Mouse (Mus musculus) frontal cortex, postnatal 25 days (tissue): Measurements from ENCODE around the gene Ptpn6.
A peak's percentile ranks its signal among the peaks of the same experiment; 100 is the strongest.

Experiments used
- DNase-seq, 2 experiments: peaks; one replicate each; pipeline ENCODE4 v3.0.0; 2022; ENCODE audit warnings: low spot score in 2 of 2

The Ptpn6 gene

DNA sequence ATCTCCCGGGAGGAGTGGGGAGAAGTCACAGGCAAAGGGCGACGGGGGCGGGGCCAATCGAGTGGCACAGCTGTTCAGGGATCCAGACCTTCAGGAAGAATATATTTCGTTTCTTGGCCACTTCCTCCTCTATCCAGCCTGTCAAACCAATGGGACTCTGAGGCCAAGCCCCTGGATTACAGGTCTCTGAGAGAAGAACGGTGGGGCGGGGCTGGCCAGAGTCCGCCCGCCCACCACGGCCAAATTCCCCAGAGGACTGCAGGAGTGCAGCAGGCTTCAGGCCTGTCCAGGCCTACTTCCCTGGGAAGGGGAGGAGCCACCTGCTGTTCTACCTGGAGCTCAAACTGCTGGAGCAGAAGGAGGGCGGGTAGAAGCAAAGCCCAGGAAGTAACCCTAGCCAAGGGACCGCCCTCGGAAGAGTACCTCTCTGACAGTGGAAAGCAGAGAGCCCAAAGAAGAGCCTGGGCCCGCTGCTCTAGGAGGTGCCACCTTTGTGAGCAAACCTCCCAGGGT is at the start of gene Ptpn6:
TSS of gene Ptpn6 (minus strand) at position 204 of the 513 bp plus-strand sequence.
- DNase-seq: no peak

DNA sequence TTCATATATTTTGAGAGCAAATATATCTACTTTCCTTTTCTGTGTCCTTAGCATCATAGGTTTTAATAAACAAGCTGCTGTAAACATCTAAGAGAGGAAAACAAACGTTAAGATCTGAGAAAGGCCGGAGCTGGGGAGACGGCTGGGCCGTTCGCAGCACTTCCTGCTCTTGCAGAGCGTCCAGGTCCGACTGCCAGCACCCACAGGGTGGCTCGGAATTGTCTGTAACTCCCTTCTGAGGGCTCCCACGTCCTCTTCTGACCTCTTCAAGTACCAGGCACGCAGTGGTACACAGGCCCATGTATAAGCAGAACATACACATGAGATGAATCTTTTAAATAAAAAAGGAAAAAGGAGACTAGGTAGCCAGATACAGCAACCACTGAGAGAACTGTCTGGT is 49.2 kb upstream of the Ptpn6 start:
- DNase-seq: no peak

DNA sequence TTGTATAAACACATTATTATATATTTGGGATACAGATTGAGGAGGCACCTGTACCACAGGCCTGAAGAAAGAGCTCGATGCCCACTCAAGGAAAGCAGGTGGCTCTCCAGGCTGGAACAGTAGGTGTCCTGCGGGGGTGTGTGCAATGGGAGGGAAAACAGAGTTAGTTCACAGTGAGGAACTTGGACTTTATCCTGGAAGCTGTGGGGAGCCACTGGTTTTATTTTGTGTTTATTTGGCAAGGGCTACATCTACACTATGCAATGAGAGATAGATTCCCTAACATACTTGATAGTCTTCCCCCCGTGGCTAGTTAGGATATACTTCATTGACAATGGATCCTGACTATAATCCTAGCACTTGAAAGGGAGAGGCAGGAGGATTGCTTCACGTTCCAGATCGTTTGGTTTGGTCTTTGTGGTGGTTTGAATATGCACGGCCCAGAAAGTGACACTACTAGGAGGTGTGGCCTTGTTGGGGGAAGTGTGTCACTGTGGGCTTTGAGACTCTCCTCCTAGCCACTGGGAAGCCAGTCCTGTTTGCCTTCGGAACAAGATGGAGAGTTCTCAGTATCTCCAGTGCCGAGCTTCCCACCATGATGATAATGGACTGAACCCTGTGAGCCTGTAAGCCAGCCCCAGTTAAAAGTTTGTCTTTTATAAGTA is 48.4 kb upstream of the Ptpn6 start:
- DNase-seq: no peak

DNA sequence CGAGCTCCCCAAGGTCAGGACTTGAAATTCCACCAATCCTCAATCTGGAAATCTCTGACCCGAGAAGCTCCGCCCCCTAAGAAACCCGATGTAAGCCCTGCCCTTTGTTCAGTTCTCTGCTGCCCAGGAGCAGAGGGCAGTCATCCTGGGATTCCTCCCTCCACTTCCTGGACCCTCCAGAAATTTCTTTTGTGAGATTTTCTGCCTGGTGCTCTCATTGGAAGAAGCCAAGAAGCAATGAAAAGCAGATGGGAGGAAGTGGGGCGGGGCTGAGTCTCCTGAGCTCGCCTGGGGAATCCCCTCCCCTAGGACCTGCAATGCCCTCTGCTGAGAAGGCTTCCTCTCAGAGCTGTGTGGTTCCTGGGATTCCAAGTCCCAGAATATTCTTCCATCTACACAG is 43.9 kb upstream of the Ptpn6 start:
- DNase-seq: no peak

DNA sequence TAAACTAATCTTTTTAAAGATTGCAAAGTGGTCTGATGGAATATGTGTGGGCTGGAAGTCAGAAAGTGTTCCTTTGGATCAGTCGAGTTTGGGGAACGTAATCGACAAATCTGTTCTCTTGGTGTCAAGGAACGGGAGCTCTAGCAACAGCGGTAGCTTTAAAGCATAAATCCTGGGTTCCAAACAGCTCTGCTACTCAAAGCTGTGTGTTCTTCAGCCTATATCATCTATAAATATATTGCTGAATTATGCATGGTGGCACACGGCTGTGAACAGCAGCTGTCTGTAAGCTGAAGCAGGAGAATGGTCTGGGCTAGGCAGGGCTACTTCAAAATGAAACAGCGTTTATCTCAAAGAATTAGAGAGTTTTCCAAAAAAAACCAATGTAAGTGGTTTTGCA is 42.4 kb upstream of the Ptpn6 start:
- no peak for DNase-seq

DNA sequence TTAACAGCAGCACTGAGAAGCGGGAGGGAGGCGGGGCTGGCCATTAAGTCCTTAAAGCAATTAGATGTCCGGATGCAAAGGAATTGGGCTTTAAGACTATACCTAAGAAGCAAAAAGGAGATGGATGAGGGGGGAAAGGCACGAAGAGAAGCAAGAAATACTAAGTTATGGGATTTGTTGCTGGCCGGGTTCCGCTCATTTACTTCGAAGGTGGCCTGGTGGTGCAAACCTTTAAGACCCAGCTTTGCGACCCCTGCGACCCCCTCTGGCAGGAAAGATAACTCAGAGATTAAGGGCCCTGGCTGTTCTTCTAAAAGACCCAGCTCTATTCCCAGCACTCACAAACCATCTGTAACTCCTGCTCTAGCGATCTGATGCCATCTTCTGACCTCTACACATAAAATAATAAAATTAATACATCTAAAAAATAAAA is 41.5 kb upstream of the Ptpn6 start:
- DNase-seq: no peak

DNA sequence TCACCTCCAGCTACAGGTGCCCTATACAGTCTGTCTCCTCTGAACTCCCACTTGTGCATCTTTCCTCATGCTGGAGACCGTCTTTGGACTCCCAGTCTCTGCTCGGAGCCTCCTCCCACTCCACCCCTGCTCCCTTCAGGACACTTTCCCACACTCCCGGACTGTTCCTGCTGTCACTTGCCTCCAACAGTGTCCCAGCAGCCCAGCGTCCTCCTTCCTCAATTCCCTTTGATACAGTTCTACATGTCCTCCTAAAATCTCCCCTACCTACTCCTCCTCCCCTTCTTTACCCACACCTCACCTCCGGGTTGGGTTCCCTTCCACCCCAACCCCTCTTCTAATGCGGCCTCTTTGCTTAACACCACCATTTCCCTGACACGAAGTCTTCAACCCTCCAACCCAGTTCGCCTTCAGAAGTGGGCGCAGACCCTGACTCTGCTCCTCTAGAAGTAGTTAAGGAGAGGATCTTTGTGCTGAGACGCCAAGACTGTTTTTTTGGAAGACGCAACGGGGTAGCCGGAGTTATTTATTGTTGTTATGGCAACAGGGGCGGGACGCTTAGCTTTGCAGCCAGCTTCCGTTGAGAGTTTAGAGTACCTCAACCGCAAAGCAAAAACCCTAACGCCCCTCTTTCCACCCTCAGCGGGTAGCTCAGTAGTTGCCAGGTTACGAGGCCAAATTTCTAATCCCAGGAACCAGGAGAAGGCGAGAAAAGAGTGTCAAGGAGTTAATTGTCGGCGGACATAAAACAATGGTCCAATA is 40.9 kb upstream of the Ptpn6 start, which contains the start of gene Lrrc23:
TSS of gene Lrrc23 (minus strand) at position 506 of the 762 bp plus-strand sequence.
- no peak for DNase-seq

DNA sequence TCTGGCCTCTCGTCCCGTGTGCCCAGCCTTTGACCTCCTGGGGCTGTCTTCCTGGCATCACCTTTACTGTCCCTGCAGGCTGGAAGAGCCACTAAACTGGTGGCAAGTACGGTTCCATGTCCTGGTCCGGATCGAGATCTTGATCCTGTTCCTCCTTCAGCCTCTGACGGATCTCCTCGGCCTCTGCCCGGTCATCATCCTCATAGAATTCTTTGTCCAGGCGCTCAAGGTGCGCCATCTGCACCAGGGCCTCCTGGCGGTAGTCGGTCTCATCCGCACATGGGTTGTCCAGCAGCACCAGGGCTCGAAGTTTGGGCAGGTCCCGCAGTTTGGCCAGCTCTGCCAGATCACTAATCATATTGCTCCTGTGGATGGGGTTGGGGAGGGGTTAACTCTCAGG is 32.0 kb upstream of the Ptpn6 start:
- no peak for DNase-seq

DNA sequence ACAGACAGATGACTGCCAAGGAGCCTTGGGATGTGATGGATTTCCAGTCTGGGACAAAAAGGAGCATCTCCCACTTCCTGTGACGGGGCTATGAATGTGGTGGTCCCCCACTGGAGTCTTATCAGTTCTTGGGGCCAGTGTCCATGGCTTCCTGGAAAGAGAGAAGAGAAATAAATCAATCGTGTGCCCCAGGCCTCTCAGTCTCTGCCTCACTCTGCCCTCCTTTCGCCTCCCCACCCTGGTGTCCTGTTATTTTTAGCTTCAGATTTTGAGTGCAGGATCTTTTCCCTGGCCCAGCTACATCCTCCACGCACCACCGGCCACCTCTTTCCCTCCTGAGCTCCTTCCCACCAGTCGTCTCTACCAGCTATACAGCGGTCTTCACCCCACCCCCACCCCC is 31.5 kb upstream of the Ptpn6 start:
- DNase-seq: no peak

DNA sequence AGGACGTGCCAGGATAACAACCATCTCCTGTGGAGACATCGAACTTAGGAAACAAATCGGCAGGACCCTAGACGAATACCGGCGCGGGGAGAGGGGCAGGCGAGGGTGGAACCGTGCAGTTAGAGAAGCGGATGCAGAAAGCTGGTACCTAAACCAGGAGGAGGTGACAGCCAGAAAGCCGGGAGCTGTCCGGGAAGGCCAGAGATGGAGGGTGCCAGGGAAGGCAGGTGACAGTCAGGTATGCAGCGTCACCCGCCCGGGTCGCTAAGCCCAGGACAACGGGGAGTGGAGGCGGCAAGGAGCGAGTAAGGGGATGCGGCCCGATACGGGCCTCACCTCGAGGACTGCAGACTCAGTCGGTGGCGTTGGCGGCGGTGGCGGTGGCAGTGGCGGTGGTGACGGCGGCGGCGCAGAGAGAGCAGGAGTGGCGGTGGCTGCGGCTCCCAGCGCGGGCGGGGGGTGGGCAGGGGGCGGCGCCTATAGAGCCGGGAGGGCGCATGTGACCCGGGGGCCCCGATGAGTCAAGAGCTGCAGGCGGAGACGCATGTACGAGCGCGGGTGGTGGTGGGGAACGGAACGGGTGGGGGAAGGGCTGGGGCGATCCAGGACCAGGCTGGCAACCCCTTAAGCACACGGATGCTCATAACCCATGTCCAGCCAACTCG is 30.7 kb upstream of the Ptpn6 start, which contains the start of gene Eno2:
TSS of gene Eno2 (minus strand) at position 573 of the 665 bp plus-strand sequence.
- peak in 1 of 2 experiments; percentile 58 for DNase-seq

DNA sequence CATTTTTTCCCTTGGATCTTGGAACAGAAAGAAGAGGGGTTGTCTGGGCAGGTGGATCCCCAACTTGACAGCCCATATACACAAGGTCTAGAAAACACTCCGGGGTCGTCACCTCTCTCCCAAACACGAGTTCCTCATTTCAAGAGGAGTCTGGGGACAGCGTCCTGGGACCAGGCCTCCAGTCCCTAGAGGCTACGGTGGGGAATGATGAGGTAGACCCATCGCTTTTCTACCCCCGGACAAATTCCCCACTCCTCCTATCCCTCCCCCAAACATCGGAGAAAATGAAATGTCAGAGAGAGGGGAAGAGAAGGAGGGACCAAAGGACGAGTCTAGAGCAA is 30.2 kb upstream of the Ptpn6 start:
- DNase-seq: no peak

DNA sequence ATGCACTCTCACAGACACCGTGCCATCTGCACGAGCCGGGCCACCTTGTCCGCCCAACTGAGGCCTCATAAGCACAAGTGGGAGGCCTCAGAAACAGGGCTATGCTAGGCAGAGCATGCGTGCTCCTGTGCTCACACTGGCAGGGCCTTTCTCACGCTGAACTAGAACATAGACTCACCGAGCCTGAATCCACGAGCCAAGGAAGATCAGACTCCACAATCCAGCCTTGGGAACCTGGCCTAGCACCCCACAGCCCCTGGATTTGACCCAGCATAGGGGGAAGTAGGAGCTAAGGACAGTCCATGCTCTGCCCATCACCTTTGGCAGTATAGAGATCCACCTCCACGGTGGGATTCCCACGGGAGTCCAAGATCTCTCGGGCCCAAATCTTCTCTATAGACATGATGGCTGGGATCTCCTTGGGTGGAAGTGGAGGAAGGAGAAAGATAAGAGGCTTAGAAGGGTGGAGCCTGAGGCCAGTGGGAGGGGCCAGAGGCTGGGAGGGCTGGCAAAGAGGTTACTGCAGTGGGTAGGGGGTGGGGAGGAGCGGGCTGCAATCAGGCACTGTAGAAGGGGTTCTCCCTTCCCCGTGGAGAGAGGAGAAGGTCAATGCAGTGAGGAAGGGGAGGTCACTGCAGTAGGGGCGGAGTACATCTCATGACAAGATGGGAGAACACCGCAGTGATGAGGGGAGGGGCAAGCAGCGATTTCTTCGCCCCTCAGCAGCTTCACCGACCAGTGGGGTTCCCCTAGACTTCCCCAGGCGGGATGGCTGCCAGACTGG is 29.6 kb upstream of the Ptpn6 start:
- no peak for DNase-seq

DNA sequence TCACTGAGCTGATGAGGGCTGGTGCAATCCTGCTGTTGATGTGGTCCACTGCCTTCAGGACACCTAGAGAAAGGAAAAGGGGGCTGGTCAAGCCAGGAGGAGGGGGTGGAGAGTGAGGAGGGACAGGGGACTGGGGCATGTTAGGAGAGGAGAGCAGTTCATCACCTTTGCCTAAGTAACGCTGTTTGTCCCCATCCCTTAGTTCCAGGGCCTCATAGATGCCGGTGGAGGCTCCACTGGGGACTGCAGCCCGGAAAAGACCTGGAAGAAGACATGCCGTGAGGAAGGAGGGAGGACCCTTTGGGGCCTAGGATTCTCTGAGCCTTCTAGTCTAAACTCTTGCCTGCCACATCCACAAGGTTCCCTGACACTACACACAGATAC is 29.0 kb upstream of the Ptpn6 start:
- no peak for DNase-seq

DNA sequence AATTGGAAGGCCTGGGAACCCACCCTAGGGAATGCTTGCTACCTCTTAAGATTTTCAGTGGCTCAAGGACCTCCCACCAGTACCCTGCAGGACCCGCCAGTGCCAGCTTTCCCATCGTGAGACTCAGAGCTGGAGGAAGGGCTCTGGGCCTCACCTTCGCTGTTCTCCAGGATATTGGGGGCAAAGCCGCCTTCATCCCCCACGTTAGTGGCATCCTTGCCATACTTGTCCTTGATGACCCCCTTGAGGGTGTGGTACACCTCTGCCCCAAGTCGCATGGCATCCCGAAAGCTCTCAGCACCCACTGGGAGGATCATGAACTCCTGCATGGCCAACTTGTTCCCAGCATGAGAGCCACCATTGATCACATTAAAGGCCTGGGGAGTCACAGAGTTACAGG is 27.4 kb upstream of the Ptpn6 start:
- DNase-seq: no peak

DNA sequence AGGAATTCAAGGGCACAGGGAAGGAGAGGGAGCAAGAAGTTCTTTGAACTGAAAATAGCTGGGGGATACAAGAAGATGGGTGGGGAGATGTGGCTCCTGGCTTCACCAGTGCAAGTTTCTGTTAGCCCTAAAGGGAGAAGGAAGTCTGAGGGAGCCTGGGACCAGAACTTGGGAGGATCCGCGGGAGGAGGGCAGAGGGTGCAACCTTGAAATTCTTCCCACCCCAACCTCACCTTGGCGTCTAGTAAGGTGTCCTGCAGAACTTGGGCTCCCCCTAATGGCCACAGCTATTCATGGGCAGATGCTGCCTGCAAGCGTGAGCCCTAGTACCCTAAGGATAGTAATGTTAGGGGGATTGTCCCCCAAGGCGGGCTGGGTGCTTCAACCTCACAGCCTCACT is 20.7 kb upstream of the Ptpn6 start:
- DNase-seq: peak; percentile 71 to 81

DNA sequence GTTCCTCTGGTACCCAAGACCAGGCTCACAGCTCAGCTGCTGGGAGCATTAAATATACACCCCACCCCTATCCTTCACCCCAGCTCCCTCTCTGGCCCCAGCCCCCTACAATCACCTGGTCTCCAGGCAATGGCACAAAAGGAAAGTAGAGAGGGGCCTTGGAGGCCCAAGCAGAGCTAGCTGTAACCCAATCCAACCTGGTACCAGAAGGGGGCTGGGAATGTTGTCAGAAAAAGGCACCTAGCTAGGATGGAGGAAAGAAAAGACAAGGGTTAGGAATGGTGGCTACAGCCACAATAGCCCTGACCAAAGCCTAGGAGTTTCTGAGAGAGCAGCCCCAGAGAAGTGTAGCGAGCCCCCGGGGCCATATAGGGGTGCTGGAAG is 20.3 kb upstream of the Ptpn6 start:
- no peak for DNase-seq

DNA sequence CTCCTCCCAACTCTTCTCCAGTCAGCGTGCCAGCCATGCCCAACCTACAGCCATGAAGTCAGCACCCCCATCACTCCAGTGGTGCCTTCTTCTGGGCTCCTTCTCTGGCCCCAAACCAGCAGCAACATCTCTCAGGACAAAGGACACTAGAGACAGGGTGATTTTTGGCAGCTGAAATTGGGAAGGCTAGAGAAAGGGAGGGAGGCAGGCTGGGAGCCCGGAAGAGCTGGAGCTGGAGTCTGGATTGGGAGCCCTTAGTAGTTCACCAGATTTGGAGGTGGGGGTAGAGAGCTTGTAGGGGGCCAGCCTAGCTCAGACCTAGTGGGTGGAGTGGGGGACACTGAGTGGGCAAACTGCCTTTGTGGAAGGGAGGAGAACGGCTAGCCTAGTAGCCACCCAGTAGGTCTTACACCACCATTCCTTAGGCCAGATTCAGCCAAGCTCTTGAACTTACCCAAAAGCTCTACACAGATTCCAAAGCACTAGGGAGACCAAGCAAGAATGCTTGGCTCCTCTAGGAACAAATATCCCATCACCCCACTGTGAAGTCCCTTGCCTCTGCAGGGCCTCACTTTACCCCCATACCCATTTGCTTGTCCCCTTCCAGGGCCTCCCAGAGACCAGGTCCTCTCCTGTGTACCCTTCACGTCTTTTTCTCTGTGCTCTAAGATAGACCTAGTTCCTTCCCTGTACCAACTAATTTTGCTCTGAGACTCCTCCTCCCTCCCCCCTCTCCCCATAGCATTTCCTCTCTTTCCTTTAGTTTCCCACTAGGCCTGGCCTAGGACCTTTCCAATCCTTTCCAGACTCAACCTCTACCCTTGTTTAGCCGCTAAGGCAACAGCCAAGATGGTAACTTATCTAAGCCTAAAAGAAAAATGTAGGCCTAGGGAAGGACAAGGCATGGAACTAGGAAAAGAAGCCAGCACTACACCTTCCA is 19.7 kb upstream of the Ptpn6 start:
- DNase-seq: no peak

DNA sequence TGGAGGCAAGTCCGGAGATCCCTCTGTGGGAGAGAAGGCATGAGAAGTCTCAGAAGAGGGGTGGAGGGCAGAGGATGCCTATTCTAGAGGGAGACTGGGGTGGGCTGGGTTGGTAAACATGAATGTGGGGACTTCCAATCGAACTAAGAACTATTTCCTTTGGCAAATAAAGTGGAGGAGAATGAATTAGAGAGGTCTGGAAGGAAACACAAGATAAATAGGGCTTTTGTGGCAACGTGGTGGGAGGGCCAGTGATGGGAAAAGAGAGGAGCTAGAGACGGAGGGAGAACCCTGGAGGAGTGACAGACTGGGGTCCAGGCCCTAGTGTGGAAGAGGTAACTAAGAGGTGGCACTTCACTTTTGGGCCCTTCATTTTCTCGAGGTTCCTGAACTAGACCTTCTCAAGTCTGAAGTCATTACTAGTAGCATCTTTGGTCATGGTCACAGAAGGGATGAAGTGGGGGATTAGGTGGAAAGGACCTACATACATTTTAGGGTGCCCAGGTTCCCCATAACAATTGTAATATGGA is 18.9 kb upstream of the Ptpn6 start:
- no peak for DNase-seq

DNA sequence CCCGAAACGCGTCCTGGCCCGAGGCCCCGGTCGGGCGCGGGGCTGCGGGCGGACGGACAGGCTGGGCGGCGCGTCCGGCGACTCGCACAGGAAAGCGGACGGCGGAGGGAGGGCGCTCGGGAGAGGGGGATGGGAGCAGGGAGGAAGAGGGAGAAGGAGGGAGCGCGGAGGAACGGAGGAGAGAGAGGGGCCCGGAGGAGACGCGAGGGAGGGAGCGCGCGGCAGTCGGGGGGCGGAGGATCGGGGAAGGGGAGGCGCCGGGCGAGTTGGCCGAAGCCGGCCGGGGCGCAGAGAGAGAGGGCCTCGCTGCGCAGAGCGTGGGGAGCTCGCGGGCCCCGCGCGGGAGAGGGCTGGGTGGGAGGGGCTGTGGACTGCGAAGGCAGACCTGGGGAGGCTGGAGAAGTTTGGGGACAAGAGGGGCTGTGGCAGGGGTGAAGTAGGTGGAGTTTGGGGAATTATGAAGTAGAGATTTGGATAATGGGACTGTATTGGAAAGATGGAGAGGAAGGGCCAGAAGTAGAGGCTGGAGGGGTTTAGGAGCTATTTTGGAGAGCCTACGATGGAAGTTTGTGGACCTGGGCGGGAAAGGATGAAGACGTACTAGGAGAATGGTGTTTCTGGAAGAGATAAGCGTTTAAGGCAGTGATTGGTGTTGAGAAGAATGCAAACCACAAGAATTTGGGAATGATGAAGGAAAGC is 18.3 kb upstream of the Ptpn6 start:
- DNase-seq: peak in 1 of 2 experiments; percentile 61
